Mouse (Mus musculus) lung, embryonic 15.5 days (tissue): ENCODE measurements at regions not wholly inside any gene's neighbourhood (a gene's known extent, or its start where the extent isn't known, plus 50 kb on each side); places are given as distances from the start of the nearest gene placed in this dataset.
A peak's percentile ranks its signal among the peaks of the same experiment; 100 is the strongest.

Experiments
- ATAC-seq: fragments of 200-750 bp; cut with Nextera tagmentation; 2 replicates; pipeline ENCODE4 v1.8.0; 2017; ENCODE audit warnings: moderate number of reproducible peaks, borderline replicate concordance; ENCODE audit not compliant: low FRiP score, low TSS enrichment; ENCODE audit errors: extremely low read depth
- H3K27ac ChIP-seq: fragments of 300-500 bp; sonication (generic); 2 replicates; pipeline ENCODE4 v1.5.1; 2015; ENCODE audit warnings: moderate library complexity, mild to moderate bottlenecking, inconsistent platforms
- H3K27me3 ChIP-seq: fragments of 300-500 bp; sonication (generic); 2 replicates; pipeline ENCODE4 v1.6.1; 2015; ENCODE audit warnings: inconsistent platforms
- H3K36me3 ChIP-seq: fragments of 300-500 bp; sonication (generic); 2 replicates; pipeline ENCODE4 v1.6.1; 2015; ENCODE audit warnings: inconsistent platforms
- H3K4me1 ChIP-seq: fragments of 300-500 bp; sonication (generic); 2 replicates; pipeline ENCODE4 v1.6.1; 2015; ENCODE audit warnings: inconsistent platforms
- H3K4me2 ChIP-seq: fragments of 300-500 bp; sonication (generic); 2 replicates; pipeline ENCODE4 v1.6.1; 2015; ENCODE audit warnings: inconsistent platforms, mild to moderate bottlenecking, moderate library complexity
- H3K4me3 ChIP-seq: fragments of 300-500 bp; sonication (generic); 2 replicates; pipeline ENCODE4 v1.5.1; 2015; ENCODE audit warnings: mild to moderate bottlenecking, inconsistent platforms
- H3K9ac ChIP-seq: fragments of 300-500 bp; sonication (generic); 2 replicates; pipeline ENCODE4 v1.6.1; 2015; ENCODE audit warnings: inconsistent platforms
- H3K9me3 ChIP-seq: fragments of 300-500 bp; sonication (generic); 2 replicates; pipeline ENCODE4 v1.6.1; 2016; ENCODE audit warnings: inconsistent platforms
- WGBS: fragments of 180-500 bp; shearing (Covaris S2); methylation state at CpG from one replicate; pipeline ENCODE4 v1.1.7; 2015; 5-methylcytosine and 5-hydroxymethylcytosine counted together

- no peaks in the 10 kb centered on the region for H3K36me3 ChIP-seq
- peak overlapping the region; percentile 26; the same call in 1 of the 2 replicates for H3K27ac ChIP-seq
- 0 out of 2 replicates have a peak, but pooled peaks cover 6% of the 10 kb centered on the region for H3K4me1 ChIP-seq
- ATAC-seq: peak; percentile 35; the same call in 1 of the 2 replicates
- H3K9me3 ChIP-seq: no peaks in the 10 kb centered on the region
- H3K27me3 ChIP-seq: no peaks in the 10 kb centered on the region
- no peak overlapping the region for H3K4me2 ChIP-seq
- no peak overlapping the region for H3K9ac ChIP-seq
- H3K4me3 ChIP-seq: no peak overlapping the region
- WGBS: 31% methylated on average over 1 of the region's 1 CpGs
Measured at GRCm38 (mm10) chr5:46673413-46673812, 816.0 kb upstream of the Lcorl start.

GRCm38 (mm10) chr5:46670484-46670883 is 813.1 kb upstream of the Lcorl start:
- Histone ChIP-seq H3K4me1 (0 out of 2 replicates have a peak, but pooled peaks cover 6% of the 10 kb centered on the region), H3K4me2 (no peak overlapping the region), H3K4me3 (no peak overlapping the region), H3K27me3 (no peaks in the 10 kb centered on the region), H3K9ac (no peak overlapping the region), H3K9me3 (no peaks in the 10 kb centered on the region), H3K36me3 (no peaks in the 10 kb centered on the region), H3K27ac (no peak overlapping the region)
- ATAC-seq: peak; percentile 55; the same call in 1 of the 2 replicates
- WGBS: 34% methylated on average over 2 of the region's 2 CpGs

GRCm38 (mm10) chr5:46666250-46666649 is 808.8 kb upstream of the Lcorl start:
- no peak overlapping the region for H3K4me2 ChIP-seq
- no peaks in the 10 kb centered on the region for H3K36me3 ChIP-seq
- H3K27me3 ChIP-seq: no peaks in the 10 kb centered on the region
- ATAC-seq: no peak
- H3K4me1 ChIP-seq: 0 out of 2 replicates have a peak, but pooled peaks cover 6% of the 10 kb centered on the region
- no peak overlapping the region for H3K27ac ChIP-seq
- no peak overlapping the region for H3K9ac ChIP-seq
- 32% methylated on average over 3 of the region's 3 CpGs for whole genome bisulfite sequencing
- H3K9me3 ChIP-seq: no peaks in the 10 kb centered on the region
- no peak overlapping the region for H3K4me3 ChIP-seq

GRCm38 (mm10) chr5:46657065-46657464 is 799.6 kb upstream of the Lcorl start:
- no peak overlapping the region for H3K27ac ChIP-seq
- no peak overlapping the region for H3K9ac ChIP-seq
- no peaks in the 10 kb centered on the region for H3K36me3 ChIP-seq
- H3K4me1 ChIP-seq: no peaks in the 10 kb centered on the region
- no peak for ATAC-seq
- H3K4me3 ChIP-seq: no peak overlapping the region
- H3K9me3 ChIP-seq: no peaks in the 10 kb centered on the region
- H3K27me3 ChIP-seq: no peaks in the 10 kb centered on the region
- no peak overlapping the region for H3K4me2 ChIP-seq

GRCm38 (mm10) chr5:46654189-46654588 is 796.8 kb upstream of the Lcorl start:
- no peak overlapping the region for H3K9ac ChIP-seq
- H3K4me1 ChIP-seq: no peaks in the 10 kb centered on the region
- no peak for ATAC-seq
- WGBS: 90% methylated on average over 1 of the region's 1 CpGs
- no peaks in the 10 kb centered on the region for H3K9me3 ChIP-seq
- no peaks in the 10 kb centered on the region for H3K27me3 ChIP-seq
- no peak overlapping the region for H3K27ac ChIP-seq
- H3K4me3 ChIP-seq: no peak overlapping the region
- H3K4me2 ChIP-seq: no peak overlapping the region
- H3K36me3 ChIP-seq: no peaks in the 10 kb centered on the region

- ATAC-seq: no peak
- Histone ChIP-seq H3K9ac (no peak overlapping the region), H3K36me3 (no peaks in the 10 kb centered on the region), H3K27ac (no peak overlapping the region), H3K4me2 (no peak overlapping the region), H3K4me1 (no peaks in the 10 kb centered on the region; the same call in 1 of the 2 replicates), H3K9me3 (no peaks in the 10 kb centered on the region), H3K4me3 (no peak overlapping the region), H3K27me3 (no peaks in the 10 kb centered on the region)
- WGBS: 57% methylated on average over 2 of the region's 2 CpGs
Measured at GRCm38 (mm10) chr5:46643009-46643408, 785.6 kb upstream of the Lcorl start.

GRCm38 (mm10) chr5:46635116-46635668 is 777.8 kb upstream of the Lcorl start:
- Histone ChIP-seq H3K4me1 (no peaks in the 10 kb centered on the region), H3K27ac (no peak overlapping the region), H3K27me3 (no peaks in the 10 kb centered on the region), H3K36me3 (no peaks in the 10 kb centered on the region), H3K9ac (no peak overlapping the region), H3K9me3 (no peaks in the 10 kb centered on the region), H3K4me3 (no peak overlapping the region), H3K4me2 (no peak overlapping the region)
- ATAC-seq: no peak
